Mouse (Mus musculus): Measurements from ENCODE around the gene Med11. TPM values are rescaled to one million over a fixed set of nuclear protein-coding genes. Genes with fewer than 3 reads are reported as not detected.

Gene Med11
- total RNA-seq (2023): 39.9 TPM

DNA sequence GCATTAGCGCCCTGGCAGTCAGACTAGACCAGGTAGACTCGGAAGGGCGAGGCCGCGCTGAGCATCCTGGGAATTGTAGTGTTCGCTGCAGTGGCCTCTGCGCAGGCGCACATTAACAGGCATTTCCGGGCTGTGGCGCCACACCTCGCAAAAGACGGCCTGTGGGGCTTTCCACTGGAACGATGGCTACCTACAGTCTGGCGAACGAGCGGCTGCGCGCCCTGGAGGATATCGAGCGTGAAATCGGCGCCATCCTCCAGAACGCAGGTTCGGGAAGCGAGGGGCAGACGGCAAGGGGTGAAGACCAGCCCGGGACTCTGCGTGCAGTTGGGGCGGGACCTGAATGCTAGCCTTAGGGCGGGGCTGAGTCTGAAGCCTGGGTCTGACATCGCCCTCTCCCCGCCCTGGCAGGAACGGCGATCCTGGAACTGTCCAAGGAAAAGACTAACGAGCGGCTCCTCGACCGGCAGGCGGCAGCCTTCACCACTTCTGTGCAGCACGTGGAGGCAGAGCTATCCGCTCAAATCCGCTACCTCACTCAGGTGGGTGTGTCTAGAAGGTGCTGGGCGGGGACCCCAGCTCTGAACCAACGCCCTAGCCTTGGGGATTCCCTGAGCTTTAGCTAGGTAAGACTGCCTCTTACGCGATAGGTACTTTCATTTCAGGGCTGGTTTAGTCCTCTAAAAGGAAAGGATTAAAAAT is at the start of gene Med11:
Gene Med11, plus strand, starts transcription at position 123 of the 702 bp plus-strand sequence.

GRCm38 (mm10) chr11:70409594-70410296 is 42.0 kb upstream of the Med11 start, which contains the start of gene Pelp1:
TSS of gene Pelp1 (minus strand) at chr11:70410031.

DNA sequence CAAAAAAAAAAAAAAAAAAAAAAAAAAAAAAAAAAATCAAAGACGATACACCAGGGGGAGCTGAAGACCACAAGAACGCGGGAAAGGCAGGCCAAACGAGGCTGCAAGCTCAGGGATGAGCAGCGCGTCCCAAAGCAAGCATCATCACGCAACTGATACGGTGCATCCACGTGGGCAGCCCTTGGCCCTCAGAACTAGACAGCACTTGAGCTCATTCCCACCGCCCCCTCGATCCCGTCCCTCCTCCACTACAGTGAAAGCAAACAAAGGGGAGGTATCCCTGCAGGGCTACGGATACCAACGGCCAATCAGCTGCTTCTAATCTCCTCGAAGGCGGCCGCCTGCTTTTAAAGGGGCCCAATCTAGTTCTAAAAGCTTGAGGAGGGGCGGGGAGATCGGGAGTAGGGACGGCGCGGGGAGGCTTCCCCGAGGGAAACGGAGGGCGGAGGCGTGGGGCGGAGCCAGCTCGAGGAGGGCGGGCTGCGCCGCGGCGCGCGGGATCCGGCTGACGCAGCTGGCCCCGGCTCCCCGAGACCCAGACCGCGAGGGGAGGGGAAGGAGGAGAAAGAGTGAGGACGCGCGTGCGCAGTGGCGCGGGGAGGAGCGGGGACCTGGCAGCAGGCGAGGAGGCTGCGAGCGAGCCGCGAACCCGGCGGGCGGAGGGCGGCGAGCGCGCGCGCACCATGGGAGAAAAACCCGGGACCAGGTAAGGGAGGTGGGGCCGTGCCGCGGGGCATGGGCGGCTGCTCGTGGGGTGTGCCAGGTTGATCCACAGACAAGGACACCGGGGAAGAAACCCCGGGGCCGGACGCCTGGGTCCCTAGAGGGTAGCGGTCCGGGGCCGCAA is 19.4 kb upstream of the Med11 start, which contains the start of gene Arrb2:
Gene Arrb2, plus strand, starts transcription at position 588 of the 847 bp plus-strand sequence.

GRCm38 (mm10) chr11:70458688-70459600 is 7.2 kb downstream of the Med11 start, which contains the start of gene Zmynd15:
TSS of gene Zmynd15 (plus strand) at chr11:70459433.

GRCm38 (mm10) chr11:70459601-70460101 is 7.9 kb downstream of the Med11 start, which contains the start of gene Cxcl16:
TSS of gene Cxcl16 (minus strand) at chr11:70459984.

Other genes starting within 250 kb of the Med11 start
- gene Slc16a11, start 239.2 kb upstream of the Med11 start, total RNA-seq (2023): not detected
- gene Slc16a13, start 230.9 kb upstream of the Med11 start, total RNA-seq (2023): 3.4 TPM
- gene Bcl6b, start 222.1 kb upstream of the Med11 start, total RNA-seq (2023): 0.77 TPM
- 70.5 TPM for gene 0610010K14Rik, start 214.0 kb upstream of the Med11 start, total RNA-seq (2023)
- 4.8 TPM for gene Gm21988, start 212.1 kb upstream of the Med11 start, total RNA-seq (2023)
- 68.2 TPM for gene Rnasek, start 212.1 kb upstream of the Med11 start, total RNA-seq (2023)
- 1.1 TPM for gene Alox12, start 196.6 kb upstream of the Med11 start, total RNA-seq (2023)
- not detected for gene Alox12e, start 129.3 kb upstream of the Med11 start, total RNA-seq (2023)
- gene Alox15, start 99.9 kb upstream of the Med11 start, total RNA-seq (2023): 0.68 TPM
- gene Pelp1, start 41.9 kb upstream of the Med11 start, total RNA-seq (2023): 27.0 TPM
- 347 TPM for gene Arrb2, start 19.3 kb upstream of the Med11 start, total RNA-seq (2023)
- gene Zmynd15, start 7.5 kb downstream of the Med11 start, total RNA-seq (2023): 1.1 TPM
- gene Cxcl16, start 8.1 kb downstream of the Med11 start, total RNA-seq (2023): 2.3 TPM
- gene Tm4sf5, start 53.3 kb downstream of the Med11 start, total RNA-seq (2023): 1.5 TPM
- not detected for gene Vmo1, start 62.7 kb downstream of the Med11 start, total RNA-seq (2023)
- gene Gltpd2, start 67.3 kb downstream of the Med11 start, total RNA-seq (2023): not detected
- 129 TPM for gene Psmb6, start 73.4 kb downstream of the Med11 start, total RNA-seq (2023)
- not detected for gene Gm40193, start 81.0 kb downstream of the Med11 start, total RNA-seq (2023)
- gene Pld2, start 88.1 kb downstream of the Med11 start, total RNA-seq (2023): 7.3 TPM
- 201 TPM for gene Mink1, start 111.0 kb downstream of the Med11 start, total RNA-seq (2023)
- gene 4930544D05Rik, start 163.9 kb downstream of the Med11 start, total RNA-seq (2023): 1.0 TPM
- gene Chrne, start 167.3 kb downstream of the Med11 start, total RNA-seq (2023): 3.2 TPM
- gene Gp1ba, start 187.2 kb downstream of the Med11 start, total RNA-seq (2023): not detected
- 233 TPM for gene Rnf167, start 195.3 kb downstream of the Med11 start, total RNA-seq (2023)
- gene Slc25a11, start 195.6 kb downstream of the Med11 start, total RNA-seq (2023): 53.6 TPM
- gene Pfn1, start 202.7 kb downstream of the Med11 start, total RNA-seq (2023): 1,552 TPM
- 29.3 TPM for gene Eno3, start 205.3 kb downstream of the Med11 start, total RNA-seq (2023)
- gene Spag7, start 217.5 kb downstream of the Med11 start, total RNA-seq (2023): 23.4 TPM
- 37.9 TPM for gene Camta2, start 236.2 kb downstream of the Med11 start, total RNA-seq (2023)
- gene Inca1, start 248.2 kb downstream of the Med11 start, total RNA-seq (2023): 0.62 TPM
- gene Kif1c, start 248.6 kb downstream of the Med11 start, total RNA-seq (2023): 26.1 TPM

Measured in CD4-positive naive resting alpha-beta T cell, adult 57 days (primary cell).